Mouse (Mus musculus) layer of hippocampus, adult 9-11 months (tissue): Measurements from ENCODE around the gene Klb.
A peak's percentile ranks its signal among the peaks of the same experiment; 100 is the strongest.

Experiments used
- DNase-seq: peaks from one replicate; pipeline ENCODE4 v3.0.0; 2022

Gene Klb

GRCm38 (mm10) chr5:65385704-65386103 lies 37.6 kb downstream of the Klb start:
- peak; percentile 10 for DNase-seq

GRCm38 (mm10) chr5:65387008-65387867 lies 39.1 kb downstream of the Klb start:
- no peak for DNase-seq

GRCm38 (mm10) chr5:65390648-65391644 lies 42.8 kb downstream of the Klb start, which contains the start of the genes Rpl9 and Lias:
Gene Rpl9, minus strand, starts transcription at chr5:65391444.
Gene Lias, plus strand, starts transcription at chr5:65391497.
- DNase-seq: peak; percentile 98

GRCm38 (mm10) chr5:65391753-65392152 lies 43.6 kb downstream of the Klb start:
- DNase-seq: no peak

GRCm38 (mm10) chr5:65394425-65394824 lies 46.3 kb downstream of the Klb start:
- DNase-seq: no peak

GRCm38 (mm10) chr5:65401251-65401994 lies 53.3 kb downstream of the Klb start:
- peak; percentile 72 for DNase-seq

- no peak for DNase-seq
Observed at GRCm38 (mm10) chr5:65407989-65408388, 59.9 kb downstream of the Klb start.

GRCm38 (mm10) chr5:65415653-65416458 lies 67.7 kb downstream of the Klb start:
- DNase-seq: no peak

- no peak for DNase-seq
Observed at GRCm38 (mm10) chr5:65419136-65419535, 71.0 kb downstream of the Klb start.

- DNase-seq: no peak
Observed at GRCm38 (mm10) chr5:65420822-65421221, 72.7 kb downstream of the Klb start.

GRCm38 (mm10) chr5:65422803-65423202 lies 74.7 kb downstream of the Klb start:
- no peak for DNase-seq

- DNase-seq: no peak
Observed at GRCm38 (mm10) chr5:65424215-65424614, 76.1 kb downstream of the Klb start.

GRCm38 (mm10) chr5:65425251-65425650 lies 77.1 kb downstream of the Klb start:
- DNase-seq: no peak

- DNase-seq: no peak
Observed at GRCm38 (mm10) chr5:65428321-65428720, 80.2 kb downstream of the Klb start.

- DNase-seq: no peak
Observed at GRCm38 (mm10) chr5:65429441-65429840, 81.3 kb downstream of the Klb start.
